Mouse (Mus musculus): ENCODE measurements around the gene Asgr2.
"Not testable (repeated sequence)": the region's sequence is repeated elsewhere in the genome, so short reads cannot be mapped to it uniquely, and the experiment has no call there.

Gene Asgr2

DNA sequence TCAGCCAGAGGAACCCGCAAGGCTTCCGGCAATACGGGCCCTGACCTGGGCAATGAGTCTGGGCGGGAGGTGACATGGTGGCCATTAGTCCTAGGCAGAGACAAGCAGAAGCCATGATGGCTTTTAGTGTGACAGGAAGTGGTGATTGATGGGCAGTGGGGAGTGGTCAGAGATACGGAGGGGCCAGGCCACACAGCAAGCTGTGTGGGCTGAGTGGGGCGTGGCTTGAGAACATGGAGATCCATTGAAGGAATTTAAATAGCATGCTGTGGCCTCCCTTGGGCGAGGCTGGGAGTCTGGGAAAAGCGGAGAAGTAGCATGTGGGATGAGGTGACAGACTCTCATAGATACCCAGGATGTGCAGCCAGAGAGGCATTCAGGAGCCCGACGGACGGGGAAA is 5.0 kb downstream of the Asgr2 start:
- no peak for DNase-seq (ENCODE audit: low spot score in 2 of 2)

DNA sequence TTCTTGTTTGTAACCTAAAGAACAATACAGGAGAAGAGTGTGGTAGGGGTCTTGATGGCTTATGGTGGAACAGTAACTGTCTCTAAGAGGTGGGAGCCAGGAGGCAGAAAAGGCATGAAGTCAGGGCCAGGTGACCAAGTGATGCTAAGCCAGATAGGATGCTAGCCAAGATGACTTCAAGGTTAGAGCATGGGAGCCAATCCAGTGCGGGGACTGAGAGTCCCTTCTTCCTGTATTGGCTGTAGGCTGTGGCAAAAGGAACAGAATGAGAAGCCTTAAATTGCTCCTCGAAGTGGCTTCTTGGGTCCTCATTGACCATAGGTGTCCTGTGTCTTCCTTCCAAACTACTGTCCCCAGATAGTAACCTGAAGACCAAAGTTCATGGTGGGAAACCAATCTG is 6.7 kb downstream of the Asgr2 start:
- DNase-seq (ENCODE audit: low spot score in 2 of 2) = no peak

DNA sequence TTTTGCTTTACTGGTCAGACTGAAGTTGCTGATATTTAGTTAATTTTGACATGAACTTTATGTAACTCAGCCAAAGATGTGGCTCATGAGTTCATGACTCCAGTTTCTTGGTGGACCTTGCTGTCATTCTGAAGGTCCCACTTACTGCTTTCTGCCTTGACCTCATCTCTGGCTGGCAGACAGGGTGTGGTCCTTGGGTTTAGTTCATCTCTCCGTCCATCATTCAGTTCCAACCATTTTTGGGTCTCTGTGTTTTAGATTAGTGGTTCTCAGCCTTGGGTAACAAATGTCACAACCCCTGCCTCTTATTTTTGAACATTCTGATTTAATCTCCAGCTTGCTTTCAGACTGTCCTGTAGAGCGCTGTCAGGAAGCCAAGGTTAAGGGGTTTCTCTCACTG is 7.4 kb downstream of the Asgr2 start:
- no peak for DNase-seq (ENCODE audit: low spot score in 2 of 2)

DNA sequence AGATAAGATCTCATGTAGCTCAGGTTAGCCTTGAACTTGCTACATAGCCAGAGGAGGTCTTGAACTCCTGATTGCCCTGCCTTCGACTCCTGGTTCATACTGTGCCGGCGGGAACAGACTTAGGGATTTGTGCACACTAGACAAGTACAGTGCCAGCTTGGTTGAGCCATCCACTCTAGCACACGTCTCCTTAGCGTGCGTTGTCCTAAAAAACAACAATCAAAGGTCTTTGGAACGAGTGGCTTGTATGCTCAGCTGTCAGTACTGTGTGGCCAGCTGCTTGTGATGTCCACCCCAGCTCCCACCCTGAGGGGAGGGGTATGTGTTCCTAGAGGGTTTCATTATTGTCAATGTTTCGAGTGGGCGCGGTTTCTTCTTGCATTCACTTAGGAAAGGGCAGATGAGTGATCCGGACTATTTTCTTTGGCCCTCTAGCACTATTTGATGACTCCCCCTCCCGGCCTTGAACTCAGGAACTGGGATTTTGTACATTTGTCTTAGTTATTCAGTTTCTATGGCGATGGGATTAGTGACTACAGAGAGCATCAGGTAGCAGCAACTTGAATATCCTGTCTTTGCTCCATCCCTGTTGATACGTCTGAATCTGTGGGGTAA is 11.4 kb downstream of the Asgr2 start:
- DNase-seq (ENCODE audit: low spot score in 2 of 2) = no peak

DNA sequence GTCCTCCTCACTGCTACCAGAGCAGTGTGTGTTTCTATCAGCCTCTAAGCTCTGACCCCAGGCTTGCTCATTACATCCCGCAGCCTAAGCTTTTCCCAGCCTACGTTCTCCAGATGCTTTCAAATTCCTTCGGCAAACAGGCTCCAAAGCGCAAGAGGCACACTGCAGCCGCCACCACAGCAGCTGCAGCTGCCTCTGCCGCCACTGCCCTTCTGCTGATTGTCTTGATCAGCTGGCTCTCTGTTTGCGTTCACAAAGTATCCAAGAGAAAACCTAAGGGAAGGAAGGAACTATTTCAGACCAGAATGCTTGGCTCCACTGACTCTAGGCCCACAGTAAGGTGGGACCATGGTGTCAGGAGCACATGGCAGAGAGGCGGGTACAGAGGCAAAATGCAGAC is 14.6 kb downstream of the Asgr2 start:
- no peak for DNase-seq (ENCODE audit: low spot score in 2 of 2)

GRCm38 (mm10) chr11:70110146-70110545 is 17.7 kb downstream of the Asgr2 start:
- peak in 1 of 2 experiments; percentile 4 for DNase-seq (ENCODE audit: low spot score in 2 of 2)

DNA sequence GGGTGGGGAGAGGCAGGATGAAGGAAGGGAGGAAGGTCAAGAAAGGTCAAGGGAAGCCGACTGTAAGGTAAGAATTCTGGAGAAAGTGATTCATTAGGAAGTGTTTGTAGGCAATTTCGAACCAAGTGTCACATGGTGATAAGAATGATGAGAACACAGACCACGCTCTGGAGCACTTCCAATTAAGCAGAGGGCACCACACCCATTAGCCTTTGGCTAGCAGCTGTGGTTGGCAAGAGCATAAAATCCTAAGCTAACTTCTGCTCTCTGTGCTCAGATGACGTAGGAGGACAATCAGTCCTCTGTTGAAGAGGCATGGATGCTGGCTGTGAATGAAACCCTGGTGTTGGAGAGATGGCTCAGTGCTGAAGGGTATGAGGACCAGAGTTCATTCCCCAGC is 22.1 kb downstream of the Asgr2 start:
- no peak for DNase-seq (ENCODE audit: low spot score in 2 of 2)

DNA sequence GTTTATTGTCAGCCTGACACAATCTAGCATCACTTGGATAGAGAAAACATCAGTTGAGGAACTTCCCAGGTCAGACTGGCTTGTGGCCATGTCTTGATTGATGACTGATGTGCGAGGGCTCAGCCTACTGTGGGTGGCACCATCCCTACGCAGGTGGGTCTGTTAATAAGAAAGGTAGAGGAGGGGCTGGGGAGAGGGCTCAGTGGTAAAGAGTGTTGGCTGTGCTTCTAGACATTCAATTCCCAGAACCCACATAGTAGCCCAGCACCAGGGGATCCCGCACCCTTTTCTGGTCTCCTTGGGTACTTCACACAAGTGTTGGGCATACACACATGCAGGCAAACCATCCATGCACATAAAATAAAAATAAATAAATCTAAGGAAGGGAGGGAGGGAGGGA is 23.5 kb downstream of the Asgr2 start:
- DNase-seq (ENCODE audit: low spot score in 2 of 2) = no peak

DNA sequence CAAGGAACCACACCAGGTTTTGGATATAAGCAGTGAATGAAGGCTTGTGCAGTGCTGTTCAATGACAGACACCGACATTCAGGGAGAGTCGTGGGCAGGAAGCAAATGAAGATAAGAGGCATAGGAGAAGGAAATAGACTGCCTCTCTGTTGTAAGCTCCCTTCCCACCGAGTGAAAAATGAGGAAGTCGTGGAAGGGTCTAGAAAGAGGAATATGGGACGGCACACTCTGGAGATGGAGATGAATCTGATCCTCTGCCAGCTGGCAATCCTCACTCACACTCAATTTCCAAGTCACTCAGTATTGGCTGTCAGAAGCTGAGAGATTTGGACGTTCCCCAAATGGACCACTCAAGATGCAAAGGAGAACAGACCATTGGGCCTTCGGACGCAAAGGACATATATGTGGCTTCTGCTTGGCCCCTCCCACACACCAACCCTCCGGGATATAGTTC is 37.5 kb downstream of the Asgr2 start, which contains the start of gene Mgl2:
Gene Mgl2, plus strand, starts transcription at position 404 of the 454 bp plus-strand sequence.
- no peak for DNase-seq (ENCODE audit: low spot score in 2 of 2)

DNA sequence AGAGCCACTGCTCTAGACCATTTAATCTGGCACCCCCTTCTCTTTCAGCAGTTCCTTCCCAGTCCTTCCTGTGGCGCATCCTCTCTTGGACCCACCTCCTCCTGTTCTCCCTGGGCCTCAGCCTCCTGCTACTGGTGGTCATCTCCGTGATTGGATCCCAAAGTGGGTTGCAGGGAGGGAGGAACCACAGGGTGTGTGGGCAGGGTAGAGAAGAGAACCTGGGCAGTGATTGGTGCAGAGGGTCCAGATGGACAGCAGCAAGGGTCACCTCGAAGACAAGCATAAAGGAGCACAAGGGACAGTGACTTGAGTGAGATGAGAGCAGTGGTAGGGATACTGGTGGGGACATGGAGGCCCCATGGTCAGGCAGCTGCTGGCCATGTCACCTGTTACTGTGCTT is 42.6 kb downstream of the Asgr2 start:
- DNase-seq (ENCODE audit: low spot score in 2 of 2) = not testable (repeated sequence)

DNA sequence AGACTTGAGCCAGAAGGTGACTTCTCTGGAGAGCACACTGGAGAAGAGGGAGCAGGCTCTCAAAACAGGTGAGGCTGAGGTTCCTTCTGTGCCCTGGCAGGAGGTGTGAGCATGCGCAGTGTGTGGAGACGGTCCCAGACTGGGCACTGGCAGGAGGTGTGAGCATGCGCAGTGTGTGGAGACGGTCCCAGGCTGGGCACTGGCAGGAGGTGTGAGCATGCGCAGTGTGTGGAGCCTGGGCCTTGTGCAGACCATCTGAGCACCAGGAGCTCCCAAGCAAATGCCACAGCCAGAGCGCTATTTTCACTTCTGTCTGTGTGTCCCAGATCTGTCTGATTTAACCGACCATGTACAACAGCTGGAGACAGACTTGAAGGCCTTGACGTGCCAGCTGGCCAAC is 43.5 kb downstream of the Asgr2 start:
- not testable (repeated sequence) for DNase-seq (ENCODE audit: low spot score in 2 of 2)

- no peak for DNase-seq (ENCODE audit: low spot score in 2 of 2)
Measured at GRCm38 (mm10) chr11:70139171-70139570, 46.7 kb downstream of the Asgr2 start.

GRCm38 (mm10) chr11:70151072-70151471 is 58.6 kb downstream of the Asgr2 start:
- no peak for DNase-seq (ENCODE audit: low spot score in 2 of 2)
